In the genomic region with DNA sequence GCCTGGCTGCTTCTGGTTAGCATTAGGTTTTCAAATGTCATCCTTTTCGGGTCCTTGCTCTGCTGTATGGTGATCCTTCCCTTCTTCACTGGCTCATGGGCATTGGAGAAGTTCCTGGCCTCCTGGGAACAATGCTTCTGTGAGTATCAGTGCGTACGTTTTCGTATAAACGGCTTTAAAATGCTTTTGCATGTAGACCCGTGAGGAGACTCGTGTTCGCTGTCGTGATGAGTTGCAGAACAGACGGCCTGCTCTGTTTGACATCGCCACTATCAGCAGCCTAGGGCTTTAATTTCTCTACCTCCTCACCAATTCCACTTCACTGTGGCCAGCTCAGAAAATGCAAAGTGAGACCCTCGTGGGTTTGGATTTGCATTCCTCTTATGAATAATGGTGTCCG, we compare ENCODE assay signal across 16 mouse cellular contexts.
"Had no signal": no experiment of that assay in that cellular context is flagged by ENCODE, and none has a peak within 500 bp of the region (broad histone marks: within the 10 kb centered on the region; RNA-seq: fewer than 3 reads in every experiment).

No protein-coding gene starts in this region.

- DNase-seq: kidney, adult 18-20 months; kidney, adult 9 months; kidney, postnatal 25 days; layer of hippocampus, adult 9-11 months; lung, adult 18-20 months; lung, postnatal 10 days; midbrain, embryonic 14.5 days; right cerebral cortex, adult 18-20 months; right cerebral cortex, postnatal 25 days; spleen, adult 18-20 months; thymus, postnatal 25 days had no signal

- H3K27me3 ChIP-seq: stomach, embryonic 15.5 days had no signal

- H3K4me2 ChIP-seq: liver, embryonic 11.5 days; stomach, embryonic 15.5 days had no signal

- H3K9ac ChIP-seq: liver, embryonic 14.5 days; stomach, embryonic 15.5 days had no signal

- H3K4me3 ChIP-seq: layer of hippocampus, adult 2 months; stomach, embryonic 15.5 days had no signal

- H3K36me3 ChIP-seq: stomach, embryonic 15.5 days had no signal

- ATAC-seq: intestine, embryonic 16.5 days had no signal

- H3K27ac ChIP-seq: layer of hippocampus, adult 2 months; liver, embryonic 14.5 days; stomach, embryonic 15.5 days had no signal

- H3K9me3 ChIP-seq: stomach, embryonic 15.5 days had no signal
